Mouse (Mus musculus): ENCODE data around the gene Vash2. TPM values are rescaled to one million over a fixed set of nuclear protein-coding genes. Genes with fewer than 3 reads are reported as not detected.
"Not testable (repeated sequence)": the region's sequence is repeated elsewhere in the genome, so short reads cannot be mapped to it uniquely, and the experiment has no call there.

Gene Vash2
- polyA plus RNA-seq (2014; fragmentation: Nextera tagmentation; extraction: Ambion mirVana): 38.1 and 40.6 TPM in 2 replicates

DNA sequence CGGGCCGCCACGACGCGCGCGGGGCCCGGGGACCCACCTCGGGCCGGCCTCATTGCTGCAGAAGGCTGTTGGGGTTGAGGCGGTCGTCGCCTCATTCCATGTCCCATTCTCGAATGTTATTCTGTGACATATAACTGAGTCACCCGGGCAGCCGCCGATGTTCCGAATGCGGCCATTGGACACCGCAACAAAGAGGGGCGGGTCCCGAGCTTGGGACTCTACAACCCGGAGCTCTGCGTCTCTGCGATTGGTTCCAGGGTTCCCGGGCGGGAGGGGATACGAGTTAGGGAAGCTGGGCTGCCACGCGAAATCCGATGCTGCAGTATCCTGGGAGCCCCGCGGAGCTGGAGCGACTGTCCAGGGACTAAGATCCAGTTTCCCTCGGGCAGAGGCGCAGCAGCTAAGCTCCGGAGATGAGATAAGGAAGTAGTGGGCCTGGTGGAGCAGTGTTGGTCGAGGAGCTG, at the start of gene Vash2:
Gene Vash2, minus strand, starts transcription at position 197 of the 464 bp plus-strand sequence.
- Histone ChIP-seq H3K4me3 (ENCODE audit: low read depth, low read length) (peak within 1 kb of the TSS; percentile 67), H3K9me3 (ENCODE audit: low read depth, low read length) (no peaks in the 10 kb centered on the region), H3K9ac (peak within 1 kb of the TSS; percentile 87), H3K4me2 (peak within 1 kb of the TSS; percentile 98), H3K27me3 (ENCODE audit: insufficient read depth, low read length) (no peaks in the 10 kb centered on the region), H3K36me3 (ENCODE audit: insufficient read depth) (peaks cover 11% of the 10 kb centered on the region; the same call in 1 of the 2 replicates), H3K27ac (ENCODE audit: low read depth) (peak within 1 kb of the TSS; percentile 92), H3K4me1 (ENCODE audit: insufficient read depth) (peaks cover 13% of the 10 kb centered on the region)
- no peak for TF ChIP-seq CTCF (IDR thresholded peaks at IDR 0.05; ENCODE audit: low read depth)
- WGBS: under 1% methylated on average over 38 of the region's 38 CpGs
- ATAC-seq (ENCODE audit: insufficient read depth) (peak; percentile 99), DNase-seq (peak; percentile 97)

DNA sequence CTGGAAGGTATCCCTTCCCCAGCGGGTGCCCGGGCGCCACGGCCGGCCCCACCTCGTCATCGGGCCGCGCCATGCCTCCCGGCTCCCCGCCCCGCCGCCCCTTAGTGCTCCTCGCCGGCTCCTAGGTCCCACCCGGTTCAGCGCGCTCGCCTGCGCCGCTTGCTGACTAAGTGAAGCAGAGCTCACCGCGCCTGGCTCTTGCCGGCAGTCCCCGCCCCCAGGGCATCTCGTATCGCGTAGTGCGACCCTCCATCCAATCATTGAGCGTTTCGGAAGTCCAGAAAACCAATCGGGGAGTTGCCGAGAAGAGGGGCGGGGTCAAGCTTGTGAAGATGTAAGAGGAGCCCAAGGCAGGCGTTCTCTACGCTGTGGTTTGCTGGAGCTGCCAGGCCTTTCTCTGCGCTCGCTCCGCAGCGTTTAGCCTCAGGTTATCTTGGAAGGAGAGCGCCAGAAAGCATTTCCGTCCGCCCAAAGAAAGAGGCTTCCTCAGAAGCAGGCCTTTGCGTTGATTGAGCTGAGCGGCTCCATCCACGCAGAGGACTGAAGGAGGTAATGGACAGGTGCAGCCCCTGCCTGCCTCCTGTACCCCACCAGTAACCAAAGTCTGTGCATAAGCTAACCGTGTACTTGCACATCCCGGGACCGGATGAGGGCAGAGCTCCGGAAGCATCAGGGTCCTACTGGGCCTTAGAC, 47.1 kb upstream of the Vash2 start, which contains the start of gene Flvcr1:
Gene Flvcr1, minus strand, starts transcription at position 138 of the 693 bp plus-strand sequence.
- peak; percentile 100 for DNase-seq
- under 1% methylated on average over 50 of the region's 50 CpGs for WGBS
- no peaks in the 10 kb centered on the region for H3K9me3 ChIP-seq (ENCODE audit: low read depth, low read length)
- H3K4me3 ChIP-seq (ENCODE audit: low read depth, low read length): peak within 1 kb of the TSS; percentile 84
- peak within 1 kb of the TSS; percentile 99 for H3K4me2 ChIP-seq
- no peak; the same call in none of the 2 replicates for TF ChIP-seq CTCF (IDR thresholded peaks at IDR 0.05; ENCODE audit: low read depth)
- peaks cover 8% of the 10 kb centered on the region for H3K4me1 ChIP-seq (ENCODE audit: insufficient read depth)
- H3K27ac ChIP-seq (ENCODE audit: low read depth): peak within 1 kb of the TSS; percentile 81
- H3K36me3 ChIP-seq (ENCODE audit: insufficient read depth): no peaks in the 10 kb centered on the region
- peak within 1 kb of the TSS; percentile 86 for H3K9ac ChIP-seq
- ATAC-seq (ENCODE audit: insufficient read depth): peak; percentile 100
- no peaks in the 10 kb centered on the region for H3K27me3 ChIP-seq (ENCODE audit: insufficient read depth, low read length)

- peak overlapping the region; percentile 84 for H3K4me3 ChIP-seq (ENCODE audit: low read depth, low read length)
- no peak for TF ChIP-seq CTCF (IDR thresholded peaks at IDR 0.05; ENCODE audit: low read depth)
- 2% methylated on average over 69 of the region's 69 CpGs for WGBS
- H3K4me1 ChIP-seq (ENCODE audit: insufficient read depth): peaks cover 8% of the 10 kb centered on the region
- H3K27ac ChIP-seq (ENCODE audit: low read depth): peak overlapping the region; percentile 80
- H3K9ac ChIP-seq: peak overlapping the region; percentile 86
- DNase-seq (peak; percentile 50), ATAC-seq (ENCODE audit: insufficient read depth) (no peak; the same call in none of the 2 replicates)
- no peaks in the 10 kb centered on the region for H3K9me3 ChIP-seq (ENCODE audit: low read depth, low read length)
- H3K27me3 ChIP-seq (ENCODE audit: insufficient read depth, low read length): no peaks in the 10 kb centered on the region
- H3K4me2 ChIP-seq: peak overlapping the region; percentile 99
- 0 out of 2 replicates have a peak, but pooled peaks cover 3% of the 10 kb centered on the region for H3K36me3 ChIP-seq (ENCODE audit: insufficient read depth)
Measured at GRCm38 (mm10) chr1:191025016-191026012, 46.2 kb upstream of the Vash2 start.

DNA sequence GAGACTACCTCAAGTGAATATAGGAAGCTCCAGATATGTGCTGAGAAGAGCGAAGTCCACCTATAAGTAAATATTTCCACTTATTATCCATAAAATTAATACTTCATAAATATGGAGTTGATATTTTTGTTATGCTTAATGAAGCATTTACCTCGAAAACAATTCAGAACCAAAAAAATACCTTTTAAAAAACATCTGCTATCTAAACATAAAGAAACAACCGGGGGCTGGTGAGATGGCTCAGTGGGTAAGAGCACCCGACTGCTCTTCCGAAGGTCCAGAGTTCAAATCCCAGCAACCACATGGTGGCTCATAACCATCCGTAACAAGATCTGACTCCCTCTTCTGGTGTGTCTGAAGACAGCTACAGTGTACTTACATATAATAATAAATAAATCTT, 44.7 kb upstream of the Vash2 start:
- not testable (repeated sequence) for DNase-seq; H3K9me3 ChIP-seq (ENCODE audit: low read depth, low read length); H3K36me3 ChIP-seq (ENCODE audit: insufficient read depth); H3K4me2 ChIP-seq; H3K9ac ChIP-seq; H3K4me1 ChIP-seq (ENCODE audit: insufficient read depth); ATAC-seq (ENCODE audit: insufficient read depth); H3K27me3 ChIP-seq (ENCODE audit: insufficient read depth, low read length); H3K27ac ChIP-seq (ENCODE audit: low read depth); H3K4me3 ChIP-seq (ENCODE audit: low read depth, low read length)
- WGBS: 89% methylated on average over 5 of the region's 6 CpGs

- Histone ChIP-seq H3K36me3 (ENCODE audit: insufficient read depth) (0 out of 2 replicates have a peak, but pooled peaks cover 7% of the 10 kb centered on the region), H3K4me3 (ENCODE audit: low read depth, low read length) (no peak overlapping the region), H3K9me3 (ENCODE audit: low read depth, low read length) (no peaks in the 10 kb centered on the region), H3K27me3 (ENCODE audit: insufficient read depth, low read length) (no peaks in the 10 kb centered on the region), H3K9ac (no peak overlapping the region), H3K4me2 (no peak overlapping the region), H3K4me1 (ENCODE audit: insufficient read depth) (peaks cover 8% of the 10 kb centered on the region), H3K27ac (ENCODE audit: low read depth) (no peak overlapping the region)
- DNase-seq (peak; percentile 11), ATAC-seq (ENCODE audit: insufficient read depth) (no peak)
- 70% methylated on average over 2 of the region's 2 CpGs for WGBS
- no peak for TF ChIP-seq CTCF (IDR thresholded peaks at IDR 0.05; ENCODE audit: low read depth)
Measured at GRCm38 (mm10) chr1:191023140-191023539, 44.0 kb upstream of the Vash2 start.

DNA sequence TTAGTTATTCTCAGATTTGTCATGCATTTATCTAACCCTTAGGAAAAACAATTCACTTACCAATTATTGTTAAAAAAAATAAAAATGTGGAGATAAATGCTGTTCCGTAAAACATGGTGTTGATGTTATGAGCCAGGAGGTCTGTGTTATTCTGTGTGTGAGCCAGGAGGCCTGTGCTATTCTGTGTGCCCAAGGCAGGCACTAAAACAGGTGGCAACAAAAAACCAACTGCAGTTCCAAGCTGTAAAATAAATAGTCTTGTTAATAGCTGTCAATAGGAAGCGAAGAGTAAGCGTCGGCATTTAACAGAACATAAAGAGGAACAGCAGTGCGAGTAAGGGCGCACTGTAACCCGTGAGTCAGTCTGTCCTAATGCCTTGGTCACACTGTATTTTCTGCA, 41.9 kb upstream of the Vash2 start:
- 0 out of 2 replicates have a peak, but pooled peaks cover 7% of the 10 kb centered on the region for H3K36me3 ChIP-seq (ENCODE audit: insufficient read depth)
- no peak overlapping the region for H3K9ac ChIP-seq
- TF ChIP-seq CTCF (IDR thresholded peaks at IDR 0.05; ENCODE audit: low read depth): no peak
- no peak overlapping the region for H3K4me3 ChIP-seq (ENCODE audit: low read depth, low read length)
- H3K4me1 ChIP-seq (ENCODE audit: insufficient read depth): peaks cover 8% of the 10 kb centered on the region
- no peaks in the 10 kb centered on the region for H3K27me3 ChIP-seq (ENCODE audit: insufficient read depth, low read length)
- no peaks in the 10 kb centered on the region for H3K9me3 ChIP-seq (ENCODE audit: low read depth, low read length)
- 88% methylated on average over 7 of the region's 7 CpGs for WGBS
- H3K4me2 ChIP-seq: no peak overlapping the region
- ATAC-seq (ENCODE audit: insufficient read depth) (no peak), DNase-seq (no peak)
- H3K27ac ChIP-seq (ENCODE audit: low read depth): no peak overlapping the region
